Mouse (Mus musculus): ENCODE data around the gene Fam83g.

- TF ChIP-seq TCF12 (IDR thresholded peaks at IDR 0.05; ENCODE audit: insufficient read depth, poor library complexity, severe bottlenecking) (no peak), POLR2AphosphoS2 (IDR thresholded peaks at IDR 0.05; ENCODE audit: insufficient read length, low read depth) (no peak), POLR2A (IDR thresholded peaks at IDR 0.05; ENCODE audit: insufficient read length, low read depth) (no peak)
Measured at GRCm38 (mm10) chr11:61737290-61737689, 53.4 kb downstream of the Fam83g start.

Data from myocyte (in vitro differentiated cells).